Mouse (Mus musculus): ENCODE results near the gene Bmf. TPM values are rescaled to one million over a fixed set of nuclear protein-coding genes. Genes with fewer than 3 reads are reported as not detected.

Bmf gene
- polyA plus RNA-seq, 1 experiment from 2014 or later: 4.9 TPM

DNA sequence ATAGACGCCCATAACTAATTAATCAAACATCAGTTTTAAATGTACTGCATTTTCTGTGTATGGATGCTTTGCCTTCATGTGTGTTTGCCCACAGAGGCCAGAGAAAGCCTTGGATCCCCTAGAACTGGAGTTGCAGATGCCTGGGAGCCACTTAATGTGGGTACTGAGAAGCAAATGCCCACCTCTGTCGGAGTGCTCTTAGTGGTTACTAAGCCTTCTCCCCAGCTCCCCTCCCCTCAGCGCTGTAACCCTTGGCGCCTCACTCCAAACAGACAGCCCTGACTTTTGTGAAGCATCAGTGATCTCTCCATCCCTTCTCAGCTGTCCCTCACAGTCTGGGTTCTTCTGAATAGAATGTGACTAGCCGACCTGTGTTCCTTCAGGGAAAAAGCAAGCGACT, 51.0 kb downstream of the Bmf start:
- Histone ChIP-seq H3K4me1 (replicated peaks; ENCODE audit: control insufficient read depth, insufficient read depth, low read length) (peaks cover 13% of the 10 kb centered on the region), H3K36me3 (ENCODE audit: control insufficient read depth, insufficient read depth, low read length) (no peaks in the 10 kb centered on the region), H3K4me3 (ENCODE audit: low read depth, low read length) (no peak overlapping the region), H3K27ac (ENCODE audit: low read depth) (0 out of 2 replicates have a peak overlapping the region, but pooled peaks have one; percentile 22), H3K9ac (ENCODE audit: low read length) (no peak overlapping the region), H3K27me3 (replicated peaks; ENCODE audit: control insufficient read depth, insufficient read depth, low read length) (no peaks in the 10 kb centered on the region), H3K9me3 (ENCODE audit: control insufficient read depth, low read length) (no peaks in the 10 kb centered on the region), H3K4me2 (ENCODE audit: low read length) (no peak overlapping the region)
- ATAC-seq (replicated peaks; ENCODE audit: low FRiP score, low TSS enrichment, low read depth) (no peak), DNase-seq (ENCODE audit: low spot score) (no peak)
- 80% methylated on average over 6 of the region's 6 CpGs for WGBS

- no peak for ATAC-seq (replicated peaks; ENCODE audit: low FRiP score, low TSS enrichment, low read depth)
- no peaks in the 10 kb centered on the region for H3K27me3 ChIP-seq (replicated peaks; ENCODE audit: control insufficient read depth, insufficient read depth, low read length)
- no peaks in the 10 kb centered on the region for H3K36me3 ChIP-seq (ENCODE audit: control insufficient read depth, insufficient read depth, low read length)
- H3K27ac ChIP-seq (ENCODE audit: low read depth): no peak overlapping the region
- no peaks in the 10 kb centered on the region for H3K9me3 ChIP-seq (ENCODE audit: control insufficient read depth, low read length)
- H3K4me2 ChIP-seq (ENCODE audit: low read length): no peak overlapping the region
- H3K4me1 ChIP-seq (replicated peaks; ENCODE audit: control insufficient read depth, insufficient read depth, low read length): peaks cover 13% of the 10 kb centered on the region
- H3K9ac ChIP-seq (ENCODE audit: low read length): no peak overlapping the region
- 88% methylated on average over 5 of the region's 5 CpGs for WGBS
- no peak overlapping the region for H3K4me3 ChIP-seq (ENCODE audit: low read depth, low read length)
- no peak for DNase-seq (ENCODE audit: low spot score)
These were observed 51.6 kb downstream of the Bmf start for GRCm38 (mm10) chr2:118497890-118498289.

DNA sequence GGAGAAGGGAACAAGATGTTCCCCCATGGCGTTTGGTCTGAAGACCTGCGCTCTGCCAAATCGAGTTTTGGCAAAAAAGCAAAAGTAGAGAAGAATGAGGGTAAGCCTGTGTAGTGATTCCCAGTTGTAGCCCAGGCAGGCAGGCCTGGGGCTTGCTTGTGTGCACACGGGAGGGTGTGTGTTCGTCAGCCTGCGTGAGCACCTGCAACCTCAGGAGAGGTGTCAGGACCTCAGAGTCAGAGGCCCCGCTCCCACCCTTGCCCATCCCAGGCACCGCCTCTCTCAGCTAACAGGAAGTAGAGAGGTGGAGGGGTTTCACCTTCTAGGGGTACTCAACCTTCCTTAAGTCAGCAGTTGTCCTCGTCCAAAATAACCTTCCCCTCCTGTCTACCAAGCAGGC, 54.5 kb downstream of the Bmf start:
- ATAC-seq (replicated peaks; ENCODE audit: low FRiP score, low TSS enrichment, low read depth) (no peak), DNase-seq (ENCODE audit: low spot score) (no peak)
- WGBS: 67% methylated on average over 9 of the region's 9 CpGs
- Histone ChIP-seq H3K36me3 (ENCODE audit: control insufficient read depth, insufficient read depth, low read length) (no peaks in the 10 kb centered on the region), H3K4me1 (replicated peaks; ENCODE audit: control insufficient read depth, insufficient read depth, low read length) (peaks cover 27% of the 10 kb centered on the region), H3K4me2 (ENCODE audit: low read length) (no peak overlapping the region), H3K27me3 (replicated peaks; ENCODE audit: control insufficient read depth, insufficient read depth, low read length) (no peaks in the 10 kb centered on the region), H3K4me3 (ENCODE audit: low read depth, low read length) (no peak overlapping the region), H3K9me3 (ENCODE audit: control insufficient read depth, low read length) (no peaks in the 10 kb centered on the region), H3K9ac (ENCODE audit: low read length) (no peak overlapping the region), H3K27ac (ENCODE audit: low read depth) (no peak overlapping the region)

GRCm38 (mm10) chr2:118491741-118492395, 57.6 kb downstream of the Bmf start:
- WGBS: 80% methylated on average over 4 of the region's 4 CpGs

GRCm38 (mm10) chr2:118491281-118491731, 58.2 kb downstream of the Bmf start:
- ATAC-seq (replicated peaks; ENCODE audit: low FRiP score, low TSS enrichment, low read depth): no peak
- H3K27me3 ChIP-seq (replicated peaks; ENCODE audit: control insufficient read depth, insufficient read depth, low read length): no peaks in the 10 kb centered on the region
- no peaks in the 10 kb centered on the region for H3K36me3 ChIP-seq (ENCODE audit: control insufficient read depth, insufficient read depth, low read length)
- WGBS: 43% methylated on average over 5 of the region's 5 CpGs
- H3K9ac ChIP-seq (ENCODE audit: low read length): no peak overlapping the region
- no peak for DNase-seq (ENCODE audit: low spot score)
- peaks cover 17% of the 10 kb centered on the region for H3K4me1 ChIP-seq (replicated peaks; ENCODE audit: control insufficient read depth, insufficient read depth, low read length)
- H3K27ac ChIP-seq (ENCODE audit: low read depth): peak overlapping the region; percentile 3; the same call in 1 of the 2 replicates
- H3K9me3 ChIP-seq (ENCODE audit: control insufficient read depth, low read length): no peaks in the 10 kb centered on the region
- H3K4me2 ChIP-seq (ENCODE audit: low read length): no peak overlapping the region
- no peak overlapping the region for H3K4me3 ChIP-seq (ENCODE audit: low read depth, low read length)

More at GRCm38 (mm10) chr2:118491741-118492395, 57.6 kb downstream of the Bmf start:
- Histone ChIP-seq H3K4me2 (ENCODE audit: low read length) (no peak overlapping the region), H3K9me3 (ENCODE audit: control insufficient read depth, low read length) (no peaks in the 10 kb centered on the region), H3K27me3 (replicated peaks; ENCODE audit: control insufficient read depth, insufficient read depth, low read length) (no peaks in the 10 kb centered on the region), H3K4me1 (replicated peaks; ENCODE audit: control insufficient read depth, insufficient read depth, low read length) (peaks cover 17% of the 10 kb centered on the region), H3K4me3 (ENCODE audit: low read depth, low read length) (no peak overlapping the region), H3K36me3 (ENCODE audit: control insufficient read depth, insufficient read depth, low read length) (no peaks in the 10 kb centered on the region), H3K9ac (ENCODE audit: low read length) (no peak overlapping the region), H3K27ac (ENCODE audit: low read depth) (peak overlapping the region; percentile 3; the same call in 1 of the 2 replicates)
- DNase-seq (ENCODE audit: low spot score): no peak
- no peak for ATAC-seq (replicated peaks; ENCODE audit: low FRiP score, low TSS enrichment, low read depth)

DNA sequence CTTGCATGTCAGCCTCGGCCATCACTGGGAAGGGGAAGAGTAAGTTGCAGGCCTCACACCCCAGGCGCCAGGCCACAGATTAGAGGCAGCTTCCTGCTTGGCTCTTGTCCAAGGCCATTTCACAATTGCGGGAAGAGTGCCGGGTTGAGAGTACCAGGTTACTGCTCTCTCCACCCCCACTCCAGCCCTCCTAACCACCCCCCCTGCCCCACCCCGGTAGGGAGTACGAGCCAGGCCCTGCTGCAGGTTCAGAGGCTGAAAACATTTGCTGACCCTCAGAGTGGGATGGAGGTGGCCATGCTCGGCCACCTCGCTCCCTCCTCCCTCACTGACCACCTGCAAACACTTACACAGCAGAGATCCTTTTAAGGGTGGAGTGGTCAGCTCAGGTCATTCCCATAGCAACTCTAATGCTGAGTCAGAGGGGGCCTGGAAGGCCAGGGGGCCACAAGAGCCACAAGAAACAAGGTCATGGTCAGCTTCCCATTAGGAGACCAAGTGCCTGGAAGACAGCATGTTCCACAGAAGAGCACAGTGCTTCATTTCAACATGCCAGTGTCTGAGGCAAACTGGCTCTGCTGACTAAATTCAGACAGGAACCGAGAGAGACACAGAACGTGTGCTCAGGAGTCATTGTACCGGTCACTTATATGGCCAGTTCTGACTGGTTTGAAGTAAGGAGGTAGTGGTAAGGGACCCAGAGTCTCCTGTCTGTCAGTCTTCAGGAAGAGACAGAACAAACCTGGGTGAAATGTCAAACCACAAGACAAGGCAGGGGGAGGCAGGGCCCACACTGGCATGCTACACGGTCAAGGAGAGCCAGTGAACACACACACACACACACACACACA, 59.0 kb downstream of the Bmf start:
- Histone ChIP-seq H3K4me2 (ENCODE audit: low read length) (0 out of 2 replicates have a peak overlapping the region, but pooled peaks have one; percentile 1), H3K9ac (ENCODE audit: low read length) (no peak overlapping the region)

GRCm38 (mm10) chr2:118487806-118488205, 61.7 kb downstream of the Bmf start:
- no peaks in the 10 kb centered on the region for H3K9me3 ChIP-seq (ENCODE audit: control insufficient read depth, low read length)
- H3K27ac ChIP-seq (ENCODE audit: low read depth): no peak overlapping the region
- no peak overlapping the region for H3K4me3 ChIP-seq (ENCODE audit: low read depth, low read length)
- H3K9ac ChIP-seq (ENCODE audit: low read length): no peak overlapping the region
- 72% methylated on average over 3 of the region's 3 CpGs for WGBS
- no peaks in the 10 kb centered on the region for H3K27me3 ChIP-seq (replicated peaks; ENCODE audit: control insufficient read depth, insufficient read depth, low read length)
- H3K4me2 ChIP-seq (ENCODE audit: low read length): no peak overlapping the region
- DNase-seq (ENCODE audit: low spot score) (no peak), ATAC-seq (replicated peaks; ENCODE audit: low FRiP score, low TSS enrichment, low read depth) (no peak)
- H3K4me1 ChIP-seq (replicated peaks; ENCODE audit: control insufficient read depth, insufficient read depth, low read length): peaks cover 17% of the 10 kb centered on the region
- H3K36me3 ChIP-seq (ENCODE audit: control insufficient read depth, insufficient read depth, low read length): no peaks in the 10 kb centered on the region

More for the DNA sequence above, 59.0 kb downstream of the Bmf start:
- peak; percentile 72 for DNase-seq (ENCODE audit: low spot score)
- H3K4me1 ChIP-seq (replicated peaks; ENCODE audit: control insufficient read depth, insufficient read depth, low read length): peaks cover 17% of the 10 kb centered on the region
- peak; percentile 54 for ATAC-seq (replicated peaks; ENCODE audit: low FRiP score, low TSS enrichment, low read depth)
- no peak overlapping the region for H3K4me3 ChIP-seq (ENCODE audit: low read depth, low read length)
- H3K36me3 ChIP-seq (ENCODE audit: control insufficient read depth, insufficient read depth, low read length): no peaks in the 10 kb centered on the region
- no peak overlapping the region; the same call in 1 of the 2 replicates for H3K27ac ChIP-seq (ENCODE audit: low read depth)
- no peaks in the 10 kb centered on the region for H3K27me3 ChIP-seq (replicated peaks; ENCODE audit: control insufficient read depth, insufficient read depth, low read length)
- no peaks in the 10 kb centered on the region for H3K9me3 ChIP-seq (ENCODE audit: control insufficient read depth, low read length)
- WGBS: 38% methylated on average over 12 of the region's 12 CpGs

- H3K27me3 ChIP-seq (replicated peaks; ENCODE audit: control insufficient read depth, insufficient read depth, low read length): no peaks in the 10 kb centered on the region
- ATAC-seq (replicated peaks; ENCODE audit: low FRiP score, low TSS enrichment, low read depth): peak; percentile 49; the same call in 1 of the 2 replicates
- H3K4me2 ChIP-seq (ENCODE audit: low read length): no peak overlapping the region
These were observed 62.6 kb downstream of the Bmf start for GRCm38 (mm10) chr2:118486933-118487332.

More at GRCm38 (mm10) chr2:118486933-118487332, 62.6 kb downstream of the Bmf start:
- no peak overlapping the region for H3K27ac ChIP-seq (ENCODE audit: low read depth)
- no peaks in the 10 kb centered on the region for H3K36me3 ChIP-seq (ENCODE audit: control insufficient read depth, insufficient read depth, low read length)
- H3K9ac ChIP-seq (ENCODE audit: low read length): no peak overlapping the region
- 19% methylated on average over 12 of the region's 12 CpGs for WGBS
- peaks cover 17% of the 10 kb centered on the region for H3K4me1 ChIP-seq (replicated peaks; ENCODE audit: control insufficient read depth, insufficient read depth, low read length)
- no peaks in the 10 kb centered on the region for H3K9me3 ChIP-seq (ENCODE audit: control insufficient read depth, low read length)
- peak; percentile 96 for DNase-seq (ENCODE audit: low spot score)
- no peak overlapping the region for H3K4me3 ChIP-seq (ENCODE audit: low read depth, low read length)

Data from intestine, embryonic 14.5 days (tissue).